9 mouse cellular contexts compared by ENCODE assay signal in genomic region chr4:119157186-119157585, GRCm38 (mm10). TPM values are rescaled to one million over a fixed set of nuclear protein-coding genes. Genes with fewer than 3 reads are reported as not detected.
DNase-seq lines count a peak whose midpoint lies in the region; ATAC-seq and TF ChIP-seq lines count a peak whose summit lies in the region.
"Had no signal": no experiment of that assay in that cellular context is flagged by ENCODE, and none has a peak within 500 bp of the region (broad histone marks: within the 10 kb centered on the region; RNA-seq: fewer than 3 reads in every experiment).

No protein-coding gene starts in this region.

- POLR2A ChIA-PET in Patski (lab: Charles Lee) = interaction anchor here (0.6 kb wide), 1 partner anchor 15 kb away, joined by 3 read pairs; no protein-coding TSS in a partner anchor

- DNase-seq in adrenal gland, adult (ENCODE audit: inconsistent age in 2 of 2, low spot score in 1 of 2) = peak; percentile 61 to 90
- DNase-seq in adrenal gland, adult 8-10 months = no peak
- peak; percentile 45 to 70 for DNase-seq in left cerebral cortex, postnatal 14 days (ENCODE audit: low spot score in 2 of 2)
- no peak for DNase-seq in left cerebral cortex, adult 11 months (ENCODE audit: low spot score)
- DNase-seq in Patski (ENCODE audit: low read depth, low spot score) = no peak
- DNase-seq in embryo, embryonic 10.5 days (ENCODE audit: low spot score) = peak; percentile 73
- peak; percentile 32 to 34 for DNase-seq in layer of hippocampus, postnatal 36 days
- peak; percentile 80 to 90 for DNase-seq in spleen, postnatal 10 days (ENCODE audit: low spot score in 2 of 2)

- ATAC-seq in Patski = no peak

- intact Hi-C loops in left cerebral cortex, postnatal 14 days (cut with DNase I) = no loop called here

- in situ Hi-C loops in Patski (cut with MboI; ENCODE audit: low pct_unique_long_range_greater_than_20kb) = loop anchor here (25.0 kb wide), 1 partner anchor 520 kb away; no protein-coding TSS in a partner anchor

- CTCF ChIA-PET in Patski (lab: Charles Lee) = interaction anchor here (0.8 to 1.6 kb wide), 10 partner anchors 10 to 151 kb away, joined by 3 to 9 read pairs (median 3); partner anchors contain the start of genes AU022252 and P3h1

- no peaks in the 10 kb centered on the region for H3K27me3 ChIP-seq in Patski
- H3K27me3 ChIP-seq: lung, embryonic 15.5 days had no signal

- peak; percentile 31 for TF ChIP-seq CTCF in Patski (IDR thresholded peaks at IDR 0.05)

RNA-seq across cellular contexts. Expression of gene Zfp691, which starts 16.8 kb away (rescaled TPM):
- total RNA-seq in adrenal gland, adult 8-10 months (2022) = 10 to 100 TPM; 11.7 to 14.2 (median 12.9) TPM
- total RNA-seq in left cerebral cortex, postnatal 14 days (2021) = 1 to 10 TPM; 6.2 to 8.1 TPM
- 11.6 TPM for polyA plus RNA-seq in Patski (2021)
- 1 to 10 TPM; 6.7 to 8.2 TPM for total RNA-seq in layer of hippocampus, postnatal 36 days (2021)

RNA-seq across cellular contexts. Expression of gene Ermap, which starts 32.6 kb away (rescaled TPM):
- total RNA-seq in adrenal gland, adult 8-10 months (2022) = under 1 TPM; 0.06 to 0.87 (median 0.39) TPM
- under 1 TPM; 0.15 to 0.27 TPM for total RNA-seq in left cerebral cortex, postnatal 14 days (2021)
- polyA plus RNA-seq in Patski (2021) = not detected
- total RNA-seq in layer of hippocampus, postnatal 36 days (2021) = under 1 TPM; 0.28 to 0.32 TPM

RNA-seq across cellular contexts. Expression of gene Svbp, which starts 37.9 kb away (rescaled TPM):
- total RNA-seq in adrenal gland, adult 8-10 months (2022) = 10 to 100 TPM; 15.8 to 25.3 (median 17.1) TPM
- total RNA-seq in left cerebral cortex, postnatal 14 days (2021) = 10 to 100 TPM; 19.7 to 22.1 TPM
- 33.6 TPM for polyA plus RNA-seq in Patski (2021)
- 10 to 100 TPM; 16.3 to 19.8 TPM for total RNA-seq in layer of hippocampus, postnatal 36 days (2021)

RNA-seq across cellular contexts. Expression of gene Slc2a1, which starts 48.7 kb away (rescaled TPM):
- 10 to 100 TPM; 22.2 to 27.9 (median 26.0) TPM for total RNA-seq in adrenal gland, adult 8-10 months (2022)
- 100 to 1,000 TPM in 1 of 2 experiments, 10 to 100 TPM in 1; 72.3 to 110 TPM for total RNA-seq in left cerebral cortex, postnatal 14 days (2021)
- 59.8 TPM for polyA plus RNA-seq in Patski (2021)
- total RNA-seq in layer of hippocampus, postnatal 36 days (2021) = 100 to 1,000 TPM in 1 of 2 experiments, 10 to 100 TPM in 1; 76.1 to 104 TPM

Comparison
In these comparisons a context has a peak if more than half of its experiments do, and no peak if none do; other contexts are left out.
1. DNase-seq: peak in adrenal gland, adult (2 of 2), left cerebral cortex, postnatal 14 days (2 of 2), embryo, embryonic 10.5 days (single experiment), layer of hippocampus, postnatal 36 days (2 of 2) and spleen, postnatal 10 days (2 of 2); none in adrenal gland, adult 8-10 months (single experiment), left cerebral cortex, adult 11 months (single experiment) and Patski (single experiment).